Mouse (Mus musculus) hindbrain, postnatal 0 days (tissue): ENCODE data around the gene Gm5930. TPM values are rescaled to one million over a fixed set of nuclear protein-coding genes. Genes with fewer than 3 reads are reported as not detected.
"Not testable (repeated sequence)": the region's sequence is repeated elsewhere in the genome, so short reads cannot be mapped to it uniquely, and the experiment has no call there.

Experiments used
- ATAC-seq: fragments of 200-750 bp; cut with Nextera tagmentation; 2 replicates; pipeline ENCODE4 v1.8.0; 2017; ENCODE audit warnings: mild to moderate bottlenecking, moderate TSS enrichment, moderate library complexity
- DNase-seq: peaks from one replicate; pipeline ENCODE4 v3.0.0-alpha.2; 2015; ENCODE audit warnings: low spot score
- H3K27ac ChIP-seq: fragments of 300-500 bp; sonication (generic); 2 replicates; pipeline ENCODE4 v1.5.1; 2014; ENCODE audit warnings: mild to moderate bottlenecking
- H3K27me3 ChIP-seq: fragments of 300-500 bp; sonication (generic); 2 replicates; pipeline ENCODE4 v1.6.1; 2014; ENCODE audit warnings: low read length, mixed read lengths; ENCODE audit not compliant: insufficient read depth
- H3K36me3 ChIP-seq: fragments of 300-500 bp; sonication (generic); 2 replicates; pipeline ENCODE4 v1.6.1; 2014; ENCODE audit warnings: low read length, mixed read lengths; ENCODE audit not compliant: insufficient read depth
- H3K4me1 ChIP-seq: fragments of 300-500 bp; sonication (generic); 2 replicates; pipeline ENCODE4 v1.6.1; 2014; ENCODE audit warnings: antibody characterized with exemption, low read length, mixed read lengths; ENCODE audit not compliant: insufficient read depth
- H3K4me2 ChIP-seq: fragments of 300-500 bp; sonication (generic); 2 replicates; pipeline ENCODE4 v1.6.1; 2014; ENCODE audit warnings: low read depth, mild to moderate bottlenecking, low read length, moderate library complexity, mixed read lengths
- H3K4me3 ChIP-seq: fragments of 300-500 bp; sonication (generic); 2 replicates; pipeline ENCODE4 v1.5.1; 2014; ENCODE audit warnings: low read length
- H3K9ac ChIP-seq: fragments of 300-500 bp; sonication (generic); replicated peaks from 2 replicates; pipeline ENCODE4 v1.6.1; 2014; ENCODE audit warnings: mild to moderate bottlenecking, low read length, moderate library complexity, mixed read lengths
- H3K9me3 ChIP-seq: fragments of 300-500 bp; sonication (generic); 2 replicates; pipeline ENCODE4 v1.6.1; 2016; ENCODE audit warnings: low read length, mixed read lengths
- CTCF ChIP-seq: IDR thresholded peaks from 2 replicates; pipeline ENCODE4 v1.5.1; 2016; ENCODE audit warnings: antibody characterized with exemption, control low read depth, low read depth
- WGBS: fragments of 180-500 bp; shearing (Covaris S2); extraction: QIAGEN DNeasy Blood & Tissue Kit; methylation state at CpG from one replicate; pipeline ENCODE4 v1.1.7; 2014; 5-methylcytosine and 5-hydroxymethylcytosine counted together
- polyA plus RNA-seq: library from polyadenylated mRNA; unstranded; fragments of >200 nt; fragmentation: Nextera tagmentation; extraction: Ambion mirVana; gene quantifications from 2 replicates; pipeline ENCODE4 v1.2.1, GENCODE M21; 2015
- total RNA-seq: library from RNA; depleted of rRNA; stranded (reverse); fragments of >200 nt; gene quantifications from 2 replicates; pipeline ENCODE4 v1.2.3, GENCODE M21; 2014; rRNA removed

The Gm5930 gene
- total RNA-seq (not detected in 2 replicates), polyA plus RNA-seq (not detected in 2 replicates)

- not testable (repeated sequence) for ATAC-seq, H3K4me3 ChIP-seq, H3K9ac ChIP-seq, H3K9me3 ChIP-seq, H3K4me1 ChIP-seq, H3K4me2 ChIP-seq, H3K36me3 ChIP-seq, H3K27me3 ChIP-seq, DNase-seq, H3K27ac ChIP-seq
- WGBS, result no CpG with 5 or more reads among the region's 2 CpGs
Measured at GRCm38 (mm10) chr14:44338484-44338883, at the start of gene Gm5930. Gene Gm5930 (minus strand): TSS chr14:44338584.

- not testable (repeated sequence) for DNase-seq, H3K4me3 ChIP-seq, H3K27me3 ChIP-seq, H3K27ac ChIP-seq, H3K9me3 ChIP-seq, H3K9ac ChIP-seq, H3K4me2 ChIP-seq, H3K4me1 ChIP-seq, H3K36me3 ChIP-seq, ATAC-seq
- WGBS, result 82% methylated on average over 4 of the region's 4 CpGs
Measured at GRCm38 (mm10) chr14:44384233-44384632, 45.8 kb upstream of the Gm5930 start.

GRCm38 (mm10) chr14:44365057-44365456 is 26.7 kb upstream of the Gm5930 start, which contains the start of gene Gm8229:
Gene Gm8229 (plus strand): TSS chr14:44365357.
- H3K36me3 ChIP-seq, H3K9me3 ChIP-seq, ATAC-seq, H3K9ac ChIP-seq, H3K4me1 ChIP-seq, H3K4me3 ChIP-seq, H3K27ac ChIP-seq, H3K27me3 ChIP-seq, H3K4me2 ChIP-seq, DNase-seq: not testable (repeated sequence)
- 91% methylated on average over 4 of the region's 4 CpGs for WGBS

DNA sequence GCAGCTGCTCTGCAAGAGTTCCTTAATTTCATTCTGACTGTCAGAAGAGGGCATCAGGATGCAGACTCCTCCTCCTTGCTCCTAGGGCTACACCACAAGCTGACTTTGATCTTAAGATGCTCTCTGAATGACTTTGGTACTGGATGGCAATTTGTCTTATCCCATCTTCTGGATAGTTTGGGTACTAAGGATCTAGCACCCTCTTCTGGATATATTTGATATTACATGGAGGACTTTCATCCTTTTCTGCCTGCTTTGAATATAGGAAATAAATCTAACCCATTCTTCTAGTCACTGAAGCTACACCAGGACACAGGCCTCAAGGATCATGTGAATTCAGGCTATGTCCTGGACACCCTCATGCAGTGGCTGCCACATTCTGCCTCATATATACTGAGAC is 23.9 kb upstream of the Gm5930 start:
- not testable (repeated sequence) for H3K9ac ChIP-seq, H3K4me3 ChIP-seq, H3K4me2 ChIP-seq, H3K9me3 ChIP-seq, ATAC-seq, H3K36me3 ChIP-seq, H3K27me3 ChIP-seq, H3K4me1 ChIP-seq, H3K27ac ChIP-seq
- peak; percentile 2 for DNase-seq
- TF ChIP-seq CTCF, result peak; percentile 54

- WGBS, result 38% methylated on average over 2 of the region's 2 CpGs
- DNase-seq, H3K4me2 ChIP-seq, ATAC-seq, H3K4me1 ChIP-seq, H3K9ac ChIP-seq, H3K27me3 ChIP-seq, H3K36me3 ChIP-seq, H3K27ac ChIP-seq, H3K9me3 ChIP-seq, H3K4me3 ChIP-seq: not testable (repeated sequence)
- peak; percentile 59 for TF ChIP-seq CTCF
Measured at GRCm38 (mm10) chr14:44361416-44361815, 23.0 kb upstream of the Gm5930 start.

- not testable (repeated sequence) for H3K4me2 ChIP-seq, H3K4me3 ChIP-seq, H3K36me3 ChIP-seq, H3K9me3 ChIP-seq, DNase-seq, H3K9ac ChIP-seq, H3K27me3 ChIP-seq, H3K27ac ChIP-seq, ATAC-seq, H3K4me1 ChIP-seq
- 86% methylated on average over 3 of the region's 4 CpGs for WGBS
Measured at GRCm38 (mm10) chr14:44312049-44312448, 26.3 kb downstream of the Gm5930 start.

- not testable (repeated sequence) for ATAC-seq
Measured at GRCm38 (mm10) chr14:44285280-44285679, 53.1 kb downstream of the Gm5930 start, which contains the start of gene Gm8220. Gene Gm8220 (plus strand): TSS chr14:44285580.

More at GRCm38 (mm10) chr14:44285280-44285679, 53.1 kb downstream of the Gm5930 start, which contains the start of gene Gm8220:
- 97% methylated on average over 2 of the region's 2 CpGs for WGBS
- DNase-seq, H3K4me3 ChIP-seq, H3K4me2 ChIP-seq, H3K27me3 ChIP-seq, H3K9ac ChIP-seq, H3K9me3 ChIP-seq, H3K27ac ChIP-seq, H3K36me3 ChIP-seq, H3K4me1 ChIP-seq: not testable (repeated sequence)

Other genes with a start within 250 kb of the Gm5930 start
- not detected in 2 replicates for gene Ear2, start 235.9 kb downstream of the Gm5930 start, total RNA-seq
- gene Ear2, start 235.9 kb downstream of the Gm5930 start, polyA plus RNA-seq, result not detected in 2 replicates
- gene Gm3327, start 214.7 kb downstream of the Gm5930 start, total RNA-seq, result not detected in 2 replicates
- not detected in 2 replicates for gene Gm3327, start 214.7 kb downstream of the Gm5930 start, polyA plus RNA-seq
- gene Gm8212, start 140.9 kb downstream of the Gm5930 start, total RNA-seq, result not detected in 2 replicates
- not detected in 2 replicates for gene Gm8212, start 140.9 kb downstream of the Gm5930 start, polyA plus RNA-seq
- gene 4930503E14Rik, start 125.3 kb downstream of the Gm5930 start, total RNA-seq, result not detected in 2 replicates
- not detected in 2 replicates for gene 4930503E14Rik, start 125.3 kb downstream of the Gm5930 start, polyA plus RNA-seq
- gene Gm8220, start 53.0 kb downstream of the Gm5930 start, total RNA-seq, result not detected in 2 replicates
- not detected in 2 replicates for gene Gm8220, start 53.0 kb downstream of the Gm5930 start, polyA plus RNA-seq
- gene Gm8229, start 26.8 kb upstream of the Gm5930 start, total RNA-seq, result not detected in 2 replicates
- not detected in 2 replicates for gene Gm8229, start 26.8 kb upstream of the Gm5930 start, polyA plus RNA-seq
- gene Gm3371, start 72.1 kb upstream of the Gm5930 start, total RNA-seq, result not detected in 2 replicates
- gene Gm3371, start 72.1 kb upstream of the Gm5930 start, polyA plus RNA-seq, result not detected in 2 replicates
- not detected in 2 replicates for gene Gm8232, start 95.1 kb upstream of the Gm5930 start, total RNA-seq
- gene Gm8232, start 95.1 kb upstream of the Gm5930 start, polyA plus RNA-seq, result not detected in 2 replicates
- gene BC061237, start 153.9 kb upstream of the Gm5930 start, total RNA-seq, result not detected in 2 replicates
- 0.24 TPM in 1 of 2 replicates, not detected in the other for gene BC061237, start 153.9 kb upstream of the Gm5930 start, polyA plus RNA-seq
- gene Gm17093, start 179.7 kb upstream of the Gm5930 start, total RNA-seq, result not detected in 2 replicates
- gene Gm17093, start 179.7 kb upstream of the Gm5930 start, polyA plus RNA-seq, result not detected in 2 replicates
- not detected in 2 replicates for gene Gm8247, start 244.6 kb upstream of the Gm5930 start, total RNA-seq
- gene Gm8247, start 244.6 kb upstream of the Gm5930 start, polyA plus RNA-seq, result 0.58 TPM in 1 of 2 replicates, not detected in the other